Mouse (Mus musculus): Measurements from ENCODE around the gene Baz2b. TPM values are rescaled to one million over a fixed set of nuclear protein-coding genes. Genes with fewer than 3 reads are reported as not detected.
A peak's percentile ranks its signal among the peaks of the same experiment; 100 is the strongest.

Gene Baz2b
- polyA plus RNA-seq, 1 experiment from 2014 or later = 19.7 TPM

GRCm38 (mm10) chr2:60216547-60217153 lies 7.0 kb upstream of the Baz2b start:
- DNase-seq = no peak
- no peaks in the 10 kb centered on the region for H3K27me3 ChIP-seq (ENCODE audit: insufficient read depth, low read length)
- ATAC-seq = no peak
- 69% methylated on average over 4 of the region's 4 CpGs for WGBS (ENCODE audit: insufficient replicate concordance)
- no peak overlapping the region for H3K4me3 ChIP-seq (ENCODE audit: low read depth, low read length)
- no peak overlapping the region for H3K9ac ChIP-seq (replicated peaks)
- H3K9me3 ChIP-seq (ENCODE audit: low read length) = no peaks in the 10 kb centered on the region
- peaks cover 38% of the 10 kb centered on the region for H3K4me1 ChIP-seq (ENCODE audit: insufficient read depth)
- H3K36me3 ChIP-seq (replicated peaks; ENCODE audit: insufficient read depth, low read length) = peaks cover 18% of the 10 kb centered on the region; the same call in 1 of the 2 replicates
- H3K4me2 ChIP-seq (ENCODE audit: low read depth, low read length) = no peak overlapping the region
- H3K27ac ChIP-seq (ENCODE audit: low read depth) = no peak overlapping the region
- TF ChIP-seq CTCF (IDR thresholded peaks at IDR 0.05; ENCODE audit: low read depth) (no peak), EP300 (IDR thresholded peaks at IDR 0.05; ENCODE audit: low read depth) (no peak)

GRCm38 (mm10) chr2:60214683-60215082 lies 5.0 kb upstream of the Baz2b start:
- no peak for TF ChIP-seq CTCF (IDR thresholded peaks at IDR 0.05; ENCODE audit: low read depth)
- TF ChIP-seq EP300 (IDR thresholded peaks at IDR 0.05; ENCODE audit: low read depth) = no peak

GRCm38 (mm10) chr2:60212488-60212887 lies 2.8 kb upstream of the Baz2b start:
- no peaks in the 10 kb centered on the region for H3K9me3 ChIP-seq (ENCODE audit: low read length)
- H3K9ac ChIP-seq (replicated peaks) = no peak overlapping the region
- no peak for ATAC-seq
- no peak overlapping the region for H3K4me3 ChIP-seq (ENCODE audit: low read depth, low read length)
- peaks cover 15% of the 10 kb centered on the region; the same call in 1 of the 2 replicates for H3K36me3 ChIP-seq (replicated peaks; ENCODE audit: insufficient read depth, low read length)
- TF ChIP-seq EP300 (IDR thresholded peaks at IDR 0.05; ENCODE audit: low read depth) = no peak
- no peak for TF ChIP-seq CTCF (IDR thresholded peaks at IDR 0.05; ENCODE audit: low read depth)
- H3K4me2 ChIP-seq (ENCODE audit: low read depth, low read length) = no peak overlapping the region
- H3K4me1 ChIP-seq (ENCODE audit: insufficient read depth) = peaks cover 53% of the 10 kb centered on the region
- no peaks in the 10 kb centered on the region for H3K27me3 ChIP-seq (ENCODE audit: insufficient read depth, low read length)
- H3K27ac ChIP-seq (ENCODE audit: low read depth) = no peak overlapping the region
- DNase-seq = no peak

More at GRCm38 (mm10) chr2:60214683-60215082, 5.0 kb upstream of the Baz2b start:
- Histone ChIP-seq H3K36me3 (replicated peaks; ENCODE audit: insufficient read depth, low read length) (peaks cover 18% of the 10 kb centered on the region; the same call in 1 of the 2 replicates), H3K27me3 (ENCODE audit: insufficient read depth, low read length) (no peaks in the 10 kb centered on the region), H3K27ac (ENCODE audit: low read depth) (no peak overlapping the region), H3K9ac (replicated peaks) (no peak overlapping the region), H3K4me3 (ENCODE audit: low read depth, low read length) (no peak overlapping the region), H3K9me3 (ENCODE audit: low read length) (no peaks in the 10 kb centered on the region), H3K4me2 (ENCODE audit: low read depth, low read length) (no peak overlapping the region), H3K4me1 (ENCODE audit: insufficient read depth) (peaks cover 46% of the 10 kb centered on the region)
- ATAC-seq (no peak), DNase-seq (no peak)
- WGBS (ENCODE audit: insufficient replicate concordance) = 88% methylated on average over 2 of the region's 2 CpGs

GRCm38 (mm10) chr2:60210821-60211220 lies 1.2 kb upstream of the Baz2b start:
- no peak for ATAC-seq

GRCm38 (mm10) chr2:60209122-60209611 lies 472 bp downstream of the Baz2b start:
- Histone ChIP-seq H3K4me3 (ENCODE audit: low read depth, low read length) (peak overlapping the region; percentile 80), H3K9ac (replicated peaks) (peak overlapping the region; percentile 85), H3K27me3 (ENCODE audit: insufficient read depth, low read length) (no peaks in the 10 kb centered on the region), H3K9me3 (ENCODE audit: low read length) (no peaks in the 10 kb centered on the region), H3K27ac (ENCODE audit: low read depth) (peak overlapping the region; percentile 96), H3K36me3 (replicated peaks; ENCODE audit: insufficient read depth, low read length) (peaks cover 22% of the 10 kb centered on the region; the same call in 1 of the 2 replicates), H3K4me1 (ENCODE audit: insufficient read depth) (peaks cover 35% of the 10 kb centered on the region), H3K4me2 (ENCODE audit: low read depth, low read length) (peak overlapping the region; percentile 71)
- ATAC-seq = peak; percentile 52
- no peak for TF ChIP-seq CTCF (IDR thresholded peaks at IDR 0.05; ENCODE audit: low read depth)
- TF ChIP-seq EP300 (IDR thresholded peaks at IDR 0.05; ENCODE audit: low read depth) = no peak
- DNase-seq = peak; percentile 71
- WGBS (ENCODE audit: insufficient replicate concordance) = under 1% methylated on average over 35 of the region's 35 CpGs

More at GRCm38 (mm10) chr2:60210821-60211220, 1.2 kb upstream of the Baz2b start:
- Histone ChIP-seq H3K27ac (ENCODE audit: low read depth) (peak overlapping the region; percentile 96), H3K9me3 (ENCODE audit: low read length) (no peaks in the 10 kb centered on the region), H3K4me3 (ENCODE audit: low read depth, low read length) (peak overlapping the region; percentile 80), H3K36me3 (replicated peaks; ENCODE audit: insufficient read depth, low read length) (peaks cover 16% of the 10 kb centered on the region; the same call in 1 of the 2 replicates), H3K4me1 (ENCODE audit: insufficient read depth) (peaks cover 41% of the 10 kb centered on the region), H3K9ac (replicated peaks) (peak overlapping the region; percentile 85), H3K4me2 (ENCODE audit: low read depth, low read length) (peak overlapping the region; percentile 86), H3K27me3 (ENCODE audit: insufficient read depth, low read length) (no peaks in the 10 kb centered on the region)
- DNase-seq = no peak
- 16% methylated on average over 5 of the region's 5 CpGs for WGBS (ENCODE audit: insufficient replicate concordance)
- no peak for TF ChIP-seq EP300 (IDR thresholded peaks at IDR 0.05; ENCODE audit: low read depth)
- no peak for TF ChIP-seq CTCF (IDR thresholded peaks at IDR 0.05; ENCODE audit: low read depth)

- 79% methylated on average over 6 of the region's 6 CpGs for WGBS (ENCODE audit: insufficient replicate concordance)
Measured at GRCm38 (mm10) chr2:60205795-60206194, 3.8 kb downstream of the Baz2b start.

More at GRCm38 (mm10) chr2:60205795-60206194, 3.8 kb downstream of the Baz2b start:
- no peak for DNase-seq
- no peaks in the 10 kb centered on the region for H3K27me3 ChIP-seq (ENCODE audit: insufficient read depth, low read length)
- no peak overlapping the region for H3K9ac ChIP-seq (replicated peaks)
- no peak overlapping the region for H3K4me3 ChIP-seq (ENCODE audit: low read depth, low read length)
- H3K27ac ChIP-seq (ENCODE audit: low read depth) = no peak overlapping the region
- TF ChIP-seq CTCF (IDR thresholded peaks at IDR 0.05; ENCODE audit: low read depth) (no peak), EP300 (IDR thresholded peaks at IDR 0.05; ENCODE audit: low read depth) (no peak)
- peaks cover 16% of the 10 kb centered on the region; the same call in 1 of the 2 replicates for H3K36me3 ChIP-seq (replicated peaks; ENCODE audit: insufficient read depth, low read length)
- H3K4me1 ChIP-seq (ENCODE audit: insufficient read depth) = peaks cover 15% of the 10 kb centered on the region
- no peak for ATAC-seq
- H3K4me2 ChIP-seq (ENCODE audit: low read depth, low read length) = no peak overlapping the region
- no peaks in the 10 kb centered on the region for H3K9me3 ChIP-seq (ENCODE audit: low read length)

Data from liver, postnatal 0 days (tissue).